19 mouse cellular contexts compared by ENCODE assay signal in the genomic region with DNA sequence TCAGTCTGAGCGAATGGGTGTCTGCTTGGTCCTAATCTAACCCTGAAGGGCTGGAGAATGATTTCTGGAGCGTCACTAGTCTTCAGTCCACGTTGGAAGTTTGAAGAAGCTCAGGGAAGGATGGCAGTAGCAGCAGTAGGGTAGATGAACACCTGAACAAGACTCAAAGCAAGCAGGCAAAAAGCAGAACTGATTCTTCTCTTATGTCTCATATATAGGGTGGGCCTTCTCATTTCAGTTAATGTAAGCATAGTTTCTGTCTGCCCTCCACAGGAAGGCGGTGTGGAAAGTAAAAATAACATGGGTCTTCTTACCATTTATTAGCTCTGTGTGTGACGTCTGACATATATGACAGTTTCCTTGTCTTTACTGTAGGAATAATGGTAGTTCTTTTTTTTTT.
"Had no signal": no experiment of that assay in that cellular context is flagged by ENCODE, and none has a peak within 500 bp of the region (broad histone marks: within the 10 kb centered on the region; RNA-seq: fewer than 3 reads in every experiment).

No protein-coding gene starts in this region.

- H3K9ac ChIP-seq: liver, embryonic 13.5 days; liver, embryonic 15.5 days; lung, embryonic 14.5 days; midbrain, embryonic 13.5 days; midbrain, embryonic 15.5 days; neural tube, embryonic 12.5 days had no signal

- H3K4me3 ChIP-seq: liver, embryonic 13.5 days; liver, embryonic 15.5 days; megakaryocyte, embryonic 14.5 days; midbrain, embryonic 13.5 days; midbrain, embryonic 15.5 days; neural tube, embryonic 12.5 days had no signal

- DNase-seq: liver, embryonic 13.5 days; lung, adult 18-20 months; lung, embryonic 14.5 days; lung, postnatal 10 days; lung, postnatal 4 days; retina, postnatal 1 day; right cerebral cortex, adult 18-20 months; right cerebral cortex, postnatal 25 days; right cerebral cortex, postnatal 4 days; spleen, adult 18-20 months; thymus, adult 18-20 months; thymus, postnatal 14 days; thymus, postnatal 36 days had no signal

- H3K27ac ChIP-seq: liver, embryonic 13.5 days; liver, embryonic 15.5 days; midbrain, embryonic 13.5 days; midbrain, embryonic 15.5 days; neural tube, embryonic 12.5 days had no signal

- H3K36me3 ChIP-seq: liver, embryonic 13.5 days; liver, embryonic 15.5 days; midbrain, embryonic 13.5 days; midbrain, embryonic 15.5 days; neural tube, embryonic 12.5 days had no signal

- H3K4me2 ChIP-seq: liver, embryonic 13.5 days; liver, embryonic 15.5 days; lung, embryonic 14.5 days; midbrain, embryonic 11.5 days; midbrain, embryonic 13.5 days; midbrain, embryonic 15.5 days; neural tube, embryonic 12.5 days had no signal

- H3K27me3 ChIP-seq: liver, embryonic 13.5 days; liver, embryonic 15.5 days; megakaryocyte, embryonic 14.5 days; midbrain, embryonic 13.5 days; midbrain, embryonic 15.5 days; neural tube, embryonic 12.5 days had no signal

- ATAC-seq: midbrain, embryonic 15.5 days had no signal

- H3K9me3 ChIP-seq: liver, embryonic 13.5 days; liver, embryonic 15.5 days; megakaryocyte, embryonic 14.5 days; midbrain, embryonic 13.5 days; midbrain, embryonic 15.5 days; neural tube, embryonic 12.5 days had no signal

- H3K4me1 ChIP-seq: liver, embryonic 13.5 days; midbrain, embryonic 13.5 days; midbrain, embryonic 15.5 days; neural tube, embryonic 12.5 days had no signal
